Mouse (Mus musculus) common myeloid progenitor, adult 5-6 weeks (primary cell): Measurements from ENCODE around the gene Ankrd55. TPM values are rescaled to one million over a fixed set of nuclear protein-coding genes. Genes with fewer than 3 reads are reported as not detected.
A peak's percentile ranks its signal among the peaks of the same experiment; 100 is the strongest.

ENCODE experiments used
- ATAC-seq: replicated peaks from 2 replicates; pipeline ENCODE4 v1.8.0; 2016; ENCODE audit warnings: low read depth, mild to moderate bottlenecking, moderate TSS enrichment, inconsistent platforms; ENCODE audit not compliant: poor library complexity, severe bottlenecking
- total RNA-seq: library from RNA; stranded (forward); fragments of 200-1000, 187-1606 nt; gene quantifications from 2 replicates; pipeline ENCODE4 v1.2.3, GENCODE M21; 2017

Ankrd55 gene
- total RNA-seq, 1 experiment from 2014 or later, result not detected

DNA sequence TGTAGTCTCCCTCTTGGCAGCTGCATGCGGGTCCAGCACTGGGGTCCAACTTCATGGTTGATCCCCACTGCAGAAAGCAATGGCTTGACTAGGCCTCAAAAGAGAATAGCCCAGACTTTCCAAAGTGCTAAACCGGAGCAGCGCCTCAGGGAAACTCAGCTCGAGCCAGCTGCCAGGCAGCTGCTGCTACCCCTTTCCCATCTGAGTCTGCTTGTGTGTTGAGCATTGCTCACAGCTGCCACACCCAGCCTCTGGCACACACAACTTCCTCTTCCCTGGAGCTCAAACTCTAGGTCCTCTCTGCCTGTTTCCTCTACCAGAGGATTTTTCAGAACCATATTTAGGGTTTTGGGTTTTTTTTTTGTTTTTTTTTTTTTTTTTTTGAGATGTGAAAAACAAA is 77.5 kb downstream of the Ankrd55 start:
- ATAC-seq, result peak; percentile 89

DNA sequence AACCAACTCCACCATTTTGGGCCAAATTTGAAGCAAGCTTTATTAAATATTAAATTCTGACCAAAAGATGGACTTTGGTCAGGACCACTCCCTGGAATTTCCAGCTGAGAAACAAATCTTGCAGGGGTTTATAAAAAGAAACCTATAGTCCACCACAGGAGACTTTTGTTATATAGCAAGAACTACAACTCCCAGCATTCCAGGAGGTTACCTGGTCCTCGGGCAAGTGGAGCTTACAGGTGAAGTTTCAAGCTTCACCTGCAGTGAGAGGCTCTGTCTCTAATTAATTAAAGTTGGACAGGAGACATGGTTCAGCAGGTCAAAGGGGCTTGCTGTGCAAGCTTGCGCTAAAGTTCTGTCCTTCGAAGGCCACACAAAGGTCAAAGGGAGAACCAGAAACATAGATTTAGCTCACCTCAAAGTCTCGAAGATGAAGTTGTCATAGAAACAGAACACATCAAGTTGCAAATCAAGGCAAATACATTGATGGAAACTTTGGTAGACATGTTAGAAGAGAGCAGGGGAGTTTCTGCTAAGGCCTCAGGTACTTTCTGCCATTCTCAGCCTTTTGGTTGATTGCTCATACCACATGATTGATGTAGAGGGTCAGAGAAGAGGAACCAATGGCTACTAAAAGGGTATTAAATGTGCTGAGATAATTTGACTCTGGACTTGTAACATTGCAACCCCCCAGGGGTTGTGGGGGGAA is 78.2 kb downstream of the Ankrd55 start:
- no peak for ATAC-seq

DNA sequence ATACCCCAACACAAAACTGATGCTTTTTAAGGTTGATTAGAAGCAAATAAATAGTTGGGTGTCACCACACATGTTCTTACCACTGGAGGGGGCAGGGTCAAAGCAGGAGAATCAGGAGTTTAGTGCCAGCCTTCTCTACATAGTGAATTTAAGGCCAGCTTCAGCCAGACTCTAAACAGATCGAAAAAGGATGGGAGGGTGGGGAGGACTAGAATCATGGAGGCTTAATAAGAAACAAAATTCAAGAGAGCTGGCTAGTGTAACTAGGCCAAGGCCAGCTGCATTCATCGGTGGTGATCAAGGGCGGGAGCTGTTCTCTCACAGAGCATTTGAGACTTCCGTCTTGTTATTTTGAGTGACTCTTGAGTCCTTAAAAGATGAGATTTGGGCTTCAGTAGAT is 83.5 kb downstream of the Ankrd55 start:
- ATAC-seq, result no peak

DNA sequence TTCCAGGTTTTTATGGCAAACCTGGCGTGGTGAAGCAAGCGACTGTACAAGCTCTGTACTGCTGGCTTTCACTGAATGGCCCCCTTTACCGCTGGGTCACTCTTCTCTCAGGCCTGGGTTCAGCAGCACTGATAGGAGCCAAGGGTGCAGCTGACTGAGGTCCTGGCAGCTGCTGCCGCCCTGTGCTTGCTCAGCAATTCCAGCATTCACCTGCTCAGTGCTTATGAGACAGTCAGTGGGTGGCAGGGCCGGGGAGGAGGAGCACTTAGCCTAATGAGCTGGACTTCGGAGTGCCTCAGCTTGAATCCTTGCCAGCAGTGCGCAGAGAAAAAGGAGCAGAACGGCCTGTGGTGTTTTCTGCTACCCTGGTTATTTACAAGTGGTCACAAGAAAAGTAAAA is 87.5 kb downstream of the Ankrd55 start:
- ATAC-seq, result no peak

DNA sequence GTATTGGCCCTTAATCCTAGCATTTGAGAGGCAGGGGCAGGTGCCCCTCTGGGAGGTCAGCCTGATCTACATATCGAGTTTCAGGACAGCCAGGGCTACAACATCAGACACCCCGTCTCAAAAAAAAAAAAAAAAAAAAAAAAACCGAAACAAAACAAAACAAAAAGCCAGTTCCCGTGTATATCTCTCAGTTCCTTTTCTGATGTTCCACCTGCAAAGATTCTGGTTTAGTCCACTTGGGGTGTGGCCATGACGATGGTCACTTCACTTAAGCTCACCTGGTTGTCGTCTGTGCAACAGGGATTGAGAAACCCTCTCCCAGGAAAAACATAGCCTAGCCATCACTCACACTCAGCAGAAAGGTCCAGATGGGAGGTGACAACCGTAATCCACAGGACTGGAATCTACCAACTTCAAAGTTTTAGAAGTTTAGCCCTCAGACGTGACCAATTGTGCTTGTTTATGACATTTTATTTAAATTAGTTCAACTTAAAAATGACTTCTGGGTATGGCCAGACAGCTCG is 90.6 kb downstream of the Ankrd55 start:
- no peak for ATAC-seq

DNA sequence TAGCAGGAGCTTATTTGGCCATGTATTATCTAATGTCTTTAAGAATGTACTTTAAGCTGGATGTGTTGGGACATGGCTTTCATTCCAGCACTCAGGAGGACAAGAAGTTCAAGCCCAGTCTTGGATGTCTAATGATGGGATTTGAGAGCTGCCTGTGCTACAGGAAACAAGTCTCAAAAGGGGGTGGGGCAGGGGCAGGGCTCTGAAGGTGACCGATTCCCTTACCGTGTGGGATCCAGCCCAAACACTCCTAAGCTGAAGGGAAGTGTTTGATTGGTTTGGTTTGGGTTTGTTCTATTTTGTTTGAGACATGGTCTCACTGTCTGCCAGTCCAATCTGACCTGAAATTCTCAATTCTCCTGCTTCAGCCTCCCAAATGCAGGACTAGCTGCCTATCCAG is 93.2 kb downstream of the Ankrd55 start:
- no peak for ATAC-seq

DNA sequence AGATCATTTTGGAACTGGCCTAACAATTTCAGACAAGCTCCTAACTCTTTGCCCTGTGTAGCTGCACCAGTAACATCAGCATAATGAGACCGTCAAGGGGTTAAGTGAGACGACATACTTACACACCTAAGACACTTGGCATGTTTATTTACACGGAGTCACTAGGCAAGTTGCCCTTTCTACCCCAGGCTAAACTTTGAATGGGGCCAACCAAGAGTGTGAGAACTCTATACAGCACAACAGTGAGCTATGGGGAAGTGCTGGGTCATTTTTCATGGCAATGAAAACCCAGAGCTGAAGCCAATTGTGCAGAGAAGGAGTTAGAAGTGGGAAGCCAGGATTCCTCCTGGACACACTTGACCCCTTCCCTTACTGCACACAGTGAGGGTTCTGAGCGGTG is 94.2 kb downstream of the Ankrd55 start:
- no peak for ATAC-seq

DNA sequence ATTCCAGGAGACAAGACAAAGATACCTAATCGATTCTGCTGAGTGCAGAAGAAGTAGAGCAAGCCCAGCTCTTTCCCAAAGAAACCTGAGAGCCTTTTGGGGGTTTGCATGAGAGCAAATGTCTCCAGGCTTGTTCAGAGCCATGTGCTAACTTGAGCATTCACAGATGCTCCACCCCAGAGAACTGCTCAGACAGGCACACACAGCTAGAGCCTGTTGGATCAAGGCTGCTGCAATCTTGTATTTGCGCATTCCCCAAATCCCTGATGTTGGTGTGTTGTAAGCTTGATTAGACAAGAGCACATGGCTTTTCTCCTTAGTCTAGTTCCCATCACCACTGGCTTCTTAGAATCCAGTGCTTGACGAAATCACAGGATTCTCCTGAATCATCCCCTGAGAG is 94.7 kb downstream of the Ankrd55 start:
- ATAC-seq, result no peak

DNA sequence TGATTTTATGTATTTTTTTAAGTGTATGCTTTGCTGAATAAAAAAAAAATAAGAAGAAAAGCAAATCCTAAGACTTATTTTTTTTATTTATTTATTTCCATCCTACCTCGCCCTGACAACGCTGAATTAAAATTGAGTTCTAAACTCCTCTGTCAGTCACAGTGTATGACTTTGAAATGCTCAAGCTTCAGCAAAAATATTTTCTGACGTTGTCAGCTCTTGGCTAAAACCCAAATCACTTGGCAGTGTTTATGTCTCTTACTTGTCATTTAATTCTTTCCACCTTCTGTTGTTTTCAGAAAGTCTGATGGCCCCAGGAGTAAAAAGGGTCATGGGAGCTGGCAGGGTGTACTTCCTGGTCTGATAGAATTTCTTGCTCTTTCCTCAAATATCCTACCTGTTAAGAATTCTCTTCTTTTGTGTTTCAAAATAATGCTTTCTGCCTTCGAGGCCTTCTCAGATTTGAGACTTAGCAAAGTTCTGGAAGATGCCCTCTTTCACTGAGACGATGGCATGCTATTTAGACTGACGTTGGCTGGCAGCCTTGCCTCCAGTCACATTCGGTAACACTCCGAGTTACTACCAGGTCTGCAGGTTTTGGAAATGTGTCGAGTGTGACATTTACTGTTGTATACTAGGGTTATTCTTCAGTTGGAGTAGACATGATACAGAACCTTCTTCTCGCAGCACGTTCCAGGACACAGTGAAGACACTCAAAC is 95.8 kb downstream of the Ankrd55 start:
- no peak for ATAC-seq

DNA sequence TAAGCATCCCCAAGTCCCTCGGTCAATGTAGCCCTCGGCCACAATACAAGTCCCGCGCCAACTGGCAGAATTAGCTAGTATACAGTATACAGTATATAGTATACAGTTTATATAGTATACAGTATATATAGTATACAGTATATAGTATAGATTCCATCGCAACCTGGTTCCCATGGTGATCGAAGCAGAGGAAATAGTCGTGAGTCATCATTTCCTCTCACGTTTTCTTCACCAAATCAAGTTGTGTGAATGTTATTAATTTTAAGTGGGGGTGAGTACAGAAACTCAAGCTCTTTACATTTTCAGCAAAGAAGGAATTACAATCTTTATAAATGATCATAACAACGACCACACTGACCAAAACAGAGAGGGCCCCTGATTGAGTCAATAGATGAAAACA is 96.8 kb downstream of the Ankrd55 start:
- ATAC-seq, result no peak

DNA sequence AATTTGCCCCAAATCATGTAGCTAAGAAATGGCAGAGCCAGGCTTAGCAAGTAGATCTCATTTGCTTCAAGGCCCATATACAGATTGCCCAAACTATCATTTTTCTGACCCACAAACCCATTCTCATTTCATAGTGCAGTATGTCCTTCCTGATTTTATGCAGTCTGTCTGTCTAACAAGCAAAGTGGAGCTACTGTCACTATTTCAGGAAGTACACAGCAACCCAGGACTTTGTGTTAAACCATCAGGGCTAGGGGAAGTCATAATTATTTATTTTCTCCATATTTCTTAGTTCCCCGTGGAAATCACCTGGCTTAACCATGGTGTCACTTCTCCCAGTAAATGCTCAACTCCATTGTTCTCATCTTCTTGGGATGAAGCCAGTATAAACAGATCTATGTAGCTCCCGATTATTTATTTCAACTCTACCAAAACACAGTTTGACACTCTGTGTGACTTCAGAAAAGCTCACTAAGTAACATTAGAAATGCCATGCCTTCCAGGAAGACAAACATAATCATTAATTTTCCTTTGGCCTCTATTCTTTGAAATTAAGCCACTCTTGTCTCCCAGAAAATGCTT is 98.3 kb downstream of the Ankrd55 start:
- 0 out of 2 replicates have a peak, but pooled peaks have one; percentile 39 for ATAC-seq

DNA sequence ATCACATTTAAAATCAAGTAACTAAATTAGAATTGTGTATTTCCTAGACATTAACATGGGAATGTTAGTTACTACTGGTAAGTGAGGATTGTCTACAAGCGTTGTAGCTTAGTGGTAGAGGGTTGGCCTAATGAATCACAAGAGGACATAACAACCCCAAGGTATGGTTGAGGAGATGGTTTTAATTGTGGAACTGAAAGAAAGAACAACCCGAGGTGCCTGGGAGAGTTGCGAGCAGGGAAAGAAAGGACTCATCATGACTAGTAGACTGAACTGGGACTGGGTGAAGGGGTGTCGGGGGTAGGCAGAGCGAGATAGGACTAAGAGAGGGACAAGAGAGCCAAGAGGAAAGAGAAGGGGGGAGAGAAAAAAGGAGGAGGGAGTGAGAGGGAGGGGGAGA is 99.0 kb downstream of the Ankrd55 start:
- ATAC-seq, result peak; percentile 32; the same call in 1 of the 2 replicates

DNA sequence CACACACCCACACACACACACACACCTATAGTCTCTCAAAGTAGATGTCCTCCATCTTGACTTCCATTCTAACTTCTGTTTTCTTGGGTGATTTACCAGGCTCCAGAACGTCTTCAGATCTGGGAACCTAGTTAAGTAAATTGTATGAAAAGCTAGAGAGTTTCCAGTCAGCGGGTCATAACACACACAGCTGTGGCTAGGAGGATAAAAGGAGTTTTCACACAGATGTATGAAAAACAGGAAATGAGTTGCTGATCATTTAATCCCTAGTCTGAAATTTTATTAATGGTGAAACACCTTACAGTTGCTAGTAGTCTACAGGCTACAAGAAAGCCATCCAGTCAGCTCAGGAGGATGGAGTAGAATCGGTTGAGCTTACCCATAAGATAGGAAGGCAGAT is 99.9 kb downstream of the Ankrd55 start:
- ATAC-seq, result no peak

DNA sequence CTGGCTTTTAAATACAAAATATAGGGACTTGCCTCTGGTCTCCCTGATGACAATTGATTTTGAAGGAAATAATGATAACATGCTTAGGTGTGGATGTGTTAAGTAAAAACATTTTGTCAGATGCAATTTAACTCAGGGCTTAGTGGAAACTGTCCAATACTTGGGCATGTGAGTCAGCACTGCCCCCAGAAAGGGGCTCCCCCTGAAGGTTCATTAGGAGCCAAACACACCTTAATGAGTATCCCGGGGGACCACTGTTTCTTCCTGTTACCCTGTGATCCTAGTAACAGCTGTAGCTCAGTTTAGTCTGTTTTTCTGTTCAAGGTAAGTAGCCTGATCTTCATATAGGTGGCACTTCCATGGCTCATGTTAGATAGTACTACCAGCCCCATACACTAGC is 102.0 kb downstream of the Ankrd55 start:
- ATAC-seq, result no peak

DNA sequence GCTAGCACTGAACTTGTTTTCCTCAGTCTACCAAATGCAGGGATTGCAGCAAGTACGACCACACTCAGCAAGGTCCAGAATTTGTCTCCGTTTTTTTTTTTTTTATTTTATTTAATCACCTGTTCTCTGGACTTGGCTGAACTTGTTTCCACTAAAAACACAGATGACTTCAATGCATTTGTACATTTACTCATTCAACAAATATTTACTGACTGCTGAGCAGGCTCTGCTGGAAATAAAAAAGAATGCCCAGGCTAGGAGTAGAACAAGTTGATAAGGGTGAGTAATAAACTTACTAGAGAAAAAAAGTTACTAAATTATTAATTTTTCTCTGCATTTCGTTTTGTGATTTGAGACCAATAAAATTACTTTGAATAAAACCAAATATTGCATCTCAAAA is 103.1 kb downstream of the Ankrd55 start:
- ATAC-seq, result no peak

DNA sequence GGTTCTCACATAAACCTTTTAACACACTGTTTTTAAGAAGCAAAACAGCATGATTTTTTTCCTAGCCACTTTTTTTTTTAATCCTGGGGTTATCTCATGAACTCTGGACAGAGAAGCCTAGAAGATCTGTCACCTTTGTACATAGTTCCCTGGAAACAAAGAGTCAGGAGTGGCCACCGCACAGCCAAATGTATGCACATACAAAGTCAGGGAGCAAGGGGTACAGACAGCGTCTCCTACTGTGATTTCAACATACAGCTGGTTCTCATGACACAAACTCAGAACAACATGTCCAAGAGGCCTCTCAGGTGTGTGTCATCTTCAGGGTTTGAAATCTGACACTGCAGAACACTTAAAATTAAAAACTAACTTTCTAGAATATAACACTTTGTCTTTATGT is 105.1 kb downstream of the Ankrd55 start:
- no peak for ATAC-seq

DNA sequence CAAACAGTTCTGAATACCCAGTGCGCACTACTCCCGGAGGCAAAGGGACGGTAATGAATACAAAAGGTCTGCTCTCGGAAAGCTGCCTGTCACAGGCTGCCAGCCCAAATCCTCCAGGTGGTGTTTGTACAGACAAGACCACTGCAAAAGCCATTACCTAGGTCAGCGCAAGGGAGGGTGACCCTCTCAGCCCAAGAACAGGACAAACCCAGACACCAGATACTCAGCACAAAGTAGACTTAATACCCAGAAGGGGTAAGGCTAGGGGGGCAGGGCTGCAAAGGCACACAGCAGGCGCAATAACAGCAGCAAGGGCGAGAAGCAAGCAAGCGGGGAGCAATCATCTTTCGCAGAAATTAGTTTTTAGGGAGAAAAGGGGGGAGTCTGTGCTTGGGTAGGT is 106.0 kb downstream of the Ankrd55 start:
- no peak for ATAC-seq

DNA sequence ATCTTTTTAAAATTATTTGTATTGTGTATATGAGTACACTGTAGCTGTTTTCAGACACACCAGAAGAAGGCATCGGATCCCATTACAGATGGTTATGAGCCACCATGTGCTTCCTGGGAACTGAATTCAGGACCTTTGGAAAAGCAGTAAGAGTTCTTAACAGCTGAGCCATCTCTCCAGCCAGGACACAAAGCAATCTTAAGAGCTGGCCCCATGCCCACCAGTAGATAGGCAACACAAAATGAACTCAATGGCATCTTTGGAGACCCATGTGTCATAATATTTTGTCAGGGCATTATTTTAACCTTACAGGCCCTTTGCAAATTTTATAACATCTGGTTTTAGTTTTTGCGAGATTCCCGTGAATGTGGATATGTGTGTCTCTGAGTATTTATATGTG is 116.5 kb downstream of the Ankrd55 start:
- ATAC-seq, result no peak

DNA sequence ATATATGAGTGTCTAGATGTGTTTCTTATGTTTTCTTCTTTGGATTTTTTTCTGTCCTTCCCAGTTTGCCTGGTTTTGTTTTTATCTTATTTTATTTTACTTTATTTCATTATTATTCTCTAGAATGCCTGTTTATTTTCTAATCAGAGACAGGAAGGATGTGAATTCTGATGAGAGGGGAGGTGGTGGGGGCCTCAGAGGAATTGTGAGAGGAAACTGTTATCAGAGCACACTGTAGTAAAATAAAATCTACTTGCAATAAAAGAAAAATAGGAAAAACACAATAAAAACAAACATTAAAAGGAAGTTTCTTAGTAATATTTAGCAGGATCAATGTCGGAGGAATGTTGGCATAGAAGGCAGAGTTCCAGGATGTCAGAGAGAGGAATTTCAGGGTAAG is 116.9 kb downstream of the Ankrd55 start:
- no peak for ATAC-seq

DNA sequence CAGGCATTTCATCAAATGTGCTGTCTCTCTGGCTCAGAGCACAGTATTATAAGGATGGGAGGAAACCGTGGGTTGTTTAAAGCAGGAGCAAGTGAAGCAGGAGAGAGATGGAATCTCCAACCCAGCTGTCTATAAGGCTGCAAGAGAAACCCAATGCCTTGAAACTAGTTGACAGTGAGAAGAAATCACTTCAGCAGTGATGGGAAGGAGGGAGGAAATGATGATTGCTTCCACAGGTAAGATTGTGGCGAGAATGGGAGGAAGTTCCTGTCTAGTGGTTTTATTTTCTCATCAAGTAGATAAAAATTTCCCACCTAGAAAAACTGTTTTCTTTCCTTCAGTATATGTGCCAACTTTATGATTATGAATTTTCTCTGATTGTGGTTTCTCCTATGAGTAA is 118.4 kb downstream of the Ankrd55 start:
- no peak for ATAC-seq

DNA sequence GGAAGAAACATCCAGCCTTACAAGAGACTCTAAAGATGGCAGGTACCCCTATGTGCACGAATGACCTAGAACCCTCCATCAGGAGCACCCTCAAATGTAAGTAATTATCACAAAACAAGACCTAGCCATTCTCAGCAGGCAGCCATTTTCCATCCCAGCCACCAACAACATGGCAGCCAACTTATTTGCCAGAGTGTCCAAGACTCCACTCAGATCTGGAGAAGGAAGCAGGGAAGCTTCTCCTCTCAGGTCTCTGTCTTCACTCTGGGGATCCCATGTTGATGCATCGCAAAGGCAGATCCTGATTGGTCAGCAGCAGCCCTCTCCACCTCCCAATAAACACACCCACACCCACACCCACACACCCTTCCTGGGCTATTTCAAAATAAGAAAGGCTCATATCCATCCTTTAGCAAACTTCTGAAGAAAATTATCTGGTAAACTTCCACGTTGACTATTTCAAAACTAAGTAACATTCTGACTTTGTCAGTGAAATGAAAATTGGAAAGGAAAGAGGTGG is 119.0 kb downstream of the Ankrd55 start:
- ATAC-seq, result no peak
